Mouse (Mus musculus) heart, postnatal 0 days (tissue): ENCODE data around the gene Tbcd. TPM values are rescaled to one million over a fixed set of nuclear protein-coding genes. Genes with fewer than 3 reads are reported as not detected.
"Not testable (repeated sequence)": the region's sequence is repeated elsewhere in the genome, so short reads cannot be mapped to it uniquely, and the experiment has no call there.

Source experiments
- ATAC-seq: fragments of 200-750 bp; cut with Nextera tagmentation; 2 replicates; pipeline ENCODE4 v1.8.0; 2017; ENCODE audit warnings: low read depth, moderate number of reproducible peaks, moderate library complexity; ENCODE audit not compliant: insufficient read depth
- DNase-seq: peaks from one replicate; pipeline ENCODE4 v3.0.0-alpha.2; 2016; ENCODE audit warnings: low spot score
- H3K27ac ChIP-seq: fragments of 300-500 bp; sonication (generic); 2 replicates; pipeline ENCODE4 v1.5.1; 2014; ENCODE audit warnings: low read depth, mild to moderate bottlenecking
- H3K27me3 ChIP-seq: fragments of 300-500 bp; sonication (generic); 2 replicates; pipeline ENCODE4 v1.6.1; 2014; ENCODE audit warnings: low read length, mixed read lengths; ENCODE audit not compliant: control insufficient read depth, insufficient read depth
- H3K36me3 ChIP-seq: fragments of 300-500 bp; sonication (generic); replicated peaks from 2 replicates; pipeline ENCODE4 v1.6.1; 2014; ENCODE audit warnings: low read length, mixed read lengths; ENCODE audit not compliant: control insufficient read depth, insufficient read depth
- H3K4me1 ChIP-seq: fragments of 300-500 bp; sonication (generic); 2 replicates; pipeline ENCODE4 v1.6.1; 2014; ENCODE audit warnings: antibody characterized with exemption; ENCODE audit not compliant: control insufficient read depth, insufficient read depth
- H3K4me2 ChIP-seq: fragments of 300-500 bp; sonication (generic); 2 replicates; pipeline ENCODE4 v1.6.1; 2014; ENCODE audit warnings: low read depth, mild to moderate bottlenecking, low read length, moderate library complexity
- H3K4me3 ChIP-seq: fragments of 300-500 bp; sonication (generic); 2 replicates; pipeline ENCODE4 v1.5.1; 2014; ENCODE audit warnings: low read depth, low read length
- H3K9ac ChIP-seq: fragments of 300-500 bp; sonication (generic); replicated peaks from 2 replicates; pipeline ENCODE4 v1.6.1; 2014; ENCODE audit warnings: low read depth, low read length, mixed read lengths
- H3K9me3 ChIP-seq: fragments of 300-500 bp; sonication (generic); replicated peaks from 2 replicates; pipeline ENCODE4 v1.6.1; 2016; ENCODE audit warnings: low read length; ENCODE audit not compliant: control insufficient read depth
- CTCF ChIP-seq: IDR thresholded peaks from 2 replicates; pipeline ENCODE4 v1.5.1; 2016; ENCODE audit warnings: antibody characterized with exemption, control low read depth, low read depth
- EP300 ChIP-seq: IDR thresholded peaks from 2 replicates; pipeline ENCODE4 v1.6.1; 2016; ENCODE audit warnings: antibody characterized with exemption, low read depth
- WGBS: fragments of 180-500 bp; shearing (Covaris S2); extraction: QIAGEN DNeasy Blood & Tissue Kit; methylation state at CpG from one replicate; pipeline ENCODE4 v1.1.7; 2014; 5-methylcytosine and 5-hydroxymethylcytosine counted together
- polyA plus RNA-seq: library from polyadenylated mRNA; unstranded; fragments of >200 nt; fragmentation: Nextera tagmentation; extraction: Ambion mirVana; gene quantifications from 2 replicates; pipeline ENCODE4 v1.2.1, GENCODE M21; 2015
- total RNA-seq: library from RNA; depleted of rRNA; stranded (reverse); fragments of >200 nt; gene quantifications from 2 replicates; pipeline ENCODE4 v1.2.3, GENCODE M21; 2014; ENCODE audit warnings: low replicate concordance; rRNA removed

Tbcd gene
- total and polyA plus RNA-seq, 2 experiments from 2014 or later = 16.1 to 29.1 TPM

- H3K9me3 ChIP-seq = no peaks in the 10 kb centered on the region
- H3K27ac ChIP-seq = no peak overlapping the region
- H3K9ac ChIP-seq = no peak overlapping the region
- TF ChIP-seq EP300 = no peak
- no peak for TF ChIP-seq CTCF
- no peaks in the 10 kb centered on the region; the same call in 1 of the 2 replicates for H3K4me1 ChIP-seq
- H3K27me3 ChIP-seq = no peaks in the 10 kb centered on the region
- H3K36me3 ChIP-seq = no peaks in the 10 kb centered on the region
- 49% methylated on average over 6 of the region's 6 CpGs for WGBS
- DNase-seq = no peak
- ATAC-seq = no peak
- no peak overlapping the region for H3K4me2 ChIP-seq
- H3K4me3 ChIP-seq = no peak overlapping the region
Measured at GRCm38 (mm10) chr11:121655166-121655806, 203.5 kb downstream of the Tbcd start.

GRCm38 (mm10) chr11:121655807-121656511, 204.2 kb downstream of the Tbcd start:
- no peaks in the 10 kb centered on the region for H3K36me3 ChIP-seq
- no peak overlapping the region for H3K9ac ChIP-seq
- no peak overlapping the region for H3K4me3 ChIP-seq
- ATAC-seq (no peak), DNase-seq (no peak)
- H3K9me3 ChIP-seq = no peaks in the 10 kb centered on the region
- 84% methylated on average over 6 of the region's 6 CpGs for WGBS
- H3K4me2 ChIP-seq = no peak overlapping the region
- H3K27me3 ChIP-seq = no peaks in the 10 kb centered on the region
- no peaks in the 10 kb centered on the region; the same call in 1 of the 2 replicates for H3K4me1 ChIP-seq
- H3K27ac ChIP-seq = no peak overlapping the region
- TF ChIP-seq EP300 (no peak), CTCF (no peak)

- DNase-seq = no peak
- Histone ChIP-seq H3K36me3 (peaks cover 4% of the 10 kb centered on the region; the same call in 1 of the 2 replicates), H3K4me1 (no peaks in the 10 kb centered on the region; the same call in 1 of the 2 replicates), H3K4me3 (no peak overlapping the region), H3K4me2 (no peak overlapping the region), H3K9me3 (no peaks in the 10 kb centered on the region), H3K27ac (no peak overlapping the region), H3K27me3 (no peaks in the 10 kb centered on the region), H3K9ac (no peak overlapping the region)
- ATAC-seq = no peak
- 24% methylated on average over 1 of the region's 1 CpGs for WGBS
- peak; percentile 37 for TF ChIP-seq CTCF
- no peak for TF ChIP-seq EP300
Measured at GRCm38 (mm10) chr11:121658151-121658550, 206.4 kb downstream of the Tbcd start.

- not testable (repeated sequence) for ATAC-seq
Measured at GRCm38 (mm10) chr11:121660604-121661003, 208.9 kb downstream of the Tbcd start.

GRCm38 (mm10) chr11:121661116-121661515, 209.4 kb downstream of the Tbcd start:
- 73% methylated on average over 2 of the region's 2 CpGs for WGBS
- H3K4me2 ChIP-seq = no peak overlapping the region
- DNase-seq = no peak
- no peak for ATAC-seq
- H3K27me3 ChIP-seq = no peaks in the 10 kb centered on the region
- no peak for TF ChIP-seq EP300
- TF ChIP-seq CTCF = no peak
- no peak overlapping the region for H3K27ac ChIP-seq
- no peak overlapping the region for H3K9ac ChIP-seq
- no peak overlapping the region for H3K4me3 ChIP-seq
- H3K4me1 ChIP-seq = no peaks in the 10 kb centered on the region; the same call in 1 of the 2 replicates
- peaks cover 12% of the 10 kb centered on the region for H3K36me3 ChIP-seq
- H3K9me3 ChIP-seq = no peaks in the 10 kb centered on the region

More at GRCm38 (mm10) chr11:121660604-121661003, 208.9 kb downstream of the Tbcd start:
- not testable (repeated sequence) for H3K27me3 ChIP-seq, H3K9ac ChIP-seq, H3K27ac ChIP-seq, H3K4me2 ChIP-seq, DNase-seq, H3K9me3 ChIP-seq, H3K4me3 ChIP-seq, H3K4me1 ChIP-seq
- 96% methylated on average over 2 of the region's 2 CpGs for WGBS
- H3K36me3 ChIP-seq = peaks cover 12% of the 10 kb centered on the region

Other genes starting within 250 kb of the Tbcd start
- 23.8 and 36.6 TPM in 2 replicates for gene Hexdc, start 247.5 kb upstream of the Tbcd start, total RNA-seq
- gene Hexdc, start 247.5 kb upstream of the Tbcd start, polyA plus RNA-seq = 6.4 and 6.5 TPM in 2 replicates
- 8.7 and 10.9 TPM in 2 replicates for gene Ogfod3, start 247.2 kb upstream of the Tbcd start, total RNA-seq
- gene Ogfod3, start 247.2 kb upstream of the Tbcd start, polyA plus RNA-seq = 26.8 and 27.1 TPM in 2 replicates
- gene Cybc1, start 222.6 kb upstream of the Tbcd start, total RNA-seq = 11.3 and 13.0 TPM in 2 replicates
- 12.4 and 13.5 TPM in 2 replicates for gene Cybc1, start 222.6 kb upstream of the Tbcd start, polyA plus RNA-seq
- 159 and 217 TPM in 2 replicates for gene Narf, start 214.7 kb upstream of the Tbcd start, total RNA-seq
- gene Narf, start 214.7 kb upstream of the Tbcd start, polyA plus RNA-seq = 40.0 and 48.2 TPM in 2 replicates
- gene Foxk2, start 192.0 kb upstream of the Tbcd start, total RNA-seq = 23.5 and 25.8 TPM in 2 replicates
- gene Foxk2, start 192.0 kb upstream of the Tbcd start, polyA plus RNA-seq = 3.0 and 3.8 TPM in 2 replicates
- gene Wdr45b, start 97.5 kb upstream of the Tbcd start, total RNA-seq = 76.1 and 81.0 TPM in 2 replicates
- 60.1 and 64.7 TPM in 2 replicates for gene Wdr45b, start 97.5 kb upstream of the Tbcd start, polyA plus RNA-seq
- gene Rab40b, start 63.7 kb upstream of the Tbcd start, total RNA-seq = 3.1 and 5.8 TPM in 2 replicates
- 5.2 and 7.7 TPM in 2 replicates for gene Rab40b, start 63.7 kb upstream of the Tbcd start, polyA plus RNA-seq
- gene Fn3krp, start 30.5 kb upstream of the Tbcd start, total RNA-seq = 7.0 and 12.4 TPM in 2 replicates
- 4.5 and 4.8 TPM in 2 replicates for gene Fn3krp, start 30.5 kb upstream of the Tbcd start, polyA plus RNA-seq
- gene Fn3k, start 17.0 kb upstream of the Tbcd start, total RNA-seq = 12.5 and 17.5 TPM in 2 replicates
- gene Fn3k, start 17.0 kb upstream of the Tbcd start, polyA plus RNA-seq = 20.5 and 26.7 TPM in 2 replicates
- gene Zfp750, start 67.4 kb downstream of the Tbcd start, total RNA-seq = 1.5 TPM in 1 of 2 replicates, not detected in the other
- 0.10 and 0.11 TPM in 2 replicates for gene Zfp750, start 67.4 kb downstream of the Tbcd start, polyA plus RNA-seq
- gene B3gntl1, start 221.2 kb downstream of the Tbcd start, total RNA-seq = 1.6 and 4.3 TPM in 2 replicates
- 3.9 and 4.7 TPM in 2 replicates for gene B3gntl1, start 221.2 kb downstream of the Tbcd start, polyA plus RNA-seq
- 16.1 and 27.9 TPM in 2 replicates for gene Metrnl, start 249.6 kb downstream of the Tbcd start, total RNA-seq
- gene Metrnl, start 249.6 kb downstream of the Tbcd start, polyA plus RNA-seq = 17.3 and 20.7 TPM in 2 replicates